Mouse (Mus musculus) G1E (cell line): Measurements from ENCODE around the gene Hap1. TPM values are rescaled to one million over a fixed set of nuclear protein-coding genes. Genes with fewer than 3 reads are reported as not detected.
"Not testable (repeated sequence)": the region's sequence is repeated elsewhere in the genome, so short reads cannot be mapped to it uniquely, and the experiment has no call there.

Experiments used
- ATAC-seq: 2 replicates; pipeline ENCODE4 v1.8.0; 2016; ENCODE audit warnings: mild to moderate bottlenecking; ENCODE audit not compliant: insufficient number of reproducible peaks, poor library complexity, low FRiP score, severe bottlenecking; ENCODE audit errors: extremely low read depth
- DNase-seq: peaks from one replicate; pipeline ENCODE4 v3.0.0; 2012; ENCODE audit warnings: low spot score
- H3K27me3 ChIP-seq: 2 replicates; pipeline ENCODE4 v1.6.1; 2012; ENCODE audit warnings: mild to moderate bottlenecking, low read length, inconsistent platforms; ENCODE audit not compliant: insufficient read depth
- H3K36me3 ChIP-seq: replicated peaks from 2 replicates; pipeline ENCODE3; 2012; ENCODE audit warnings: mild to moderate bottlenecking, inconsistent platforms
- H3K4me1 ChIP-seq: 2 replicates; pipeline ENCODE4 v1.6.1; 2012; ENCODE audit warnings: low read depth, low read length, inconsistent platforms, mixed read lengths; ENCODE audit not compliant: insufficient read depth
- H3K4me3 ChIP-seq: 2 replicates; pipeline ENCODE4 v1.5.1; 2012; ENCODE audit warnings: low read depth, mild to moderate bottlenecking, inconsistent platforms, low read length, moderate library complexity, mixed read lengths
- H3K9me3 ChIP-seq: replicated peaks from 2 replicates; pipeline ENCODE4 v1.6.1; 2012; ENCODE audit warnings: inconsistent platforms
- CTCF ChIP-seq: IDR thresholded peaks from 2 replicates; pipeline ENCODE4 v1.5.1; 2012; ENCODE audit warnings: low read depth, low read length, inconsistent platforms, mixed read lengths
- GATA1 ChIP-seq: IDR thresholded peaks from 2 replicates; pipeline ENCODE4 v1.6.1; 2012; ENCODE audit warnings: borderline replicate concordance, low read length, inconsistent platforms, mixed read lengths
- GATA2 ChIP-seq: IDR thresholded peaks from 2 replicates; pipeline ENCODE4 v1.6.1; 2012; ENCODE audit warnings: low read depth, low read length, inconsistent platforms, borderline replicate concordance
- POLR2AphosphoS5 ChIP-seq: IDR thresholded peaks from 2 replicates; pipeline ENCODE4 v1.6.1; 2012; ENCODE audit warnings: low read depth, low read length, inconsistent platforms; ENCODE audit not compliant: insufficient replicate concordance
- TAL1 ChIP-seq: conservative IDR thresholded peaks from 2 replicates; pipeline ENCODE4 v1.6.1; 2012; ENCODE audit warnings: low read depth, low read length, inconsistent platforms, mixed read lengths
- polyA plus RNA-seq: library from polyadenylated mRNA; stranded (reverse); fragments of >175 nt; gene quantifications from 2 replicates; pipeline ENCODE4 v1.2.3, GENCODE M21; 2012
- total RNA-seq, 2 experiments: library from RNA; stranded (forward) in 1 of 2; stranded (reverse) in 1 of 2; fragments of 200-1000 nt in 1 of 2; fragments of >200 nt in 1 of 2; fragmentation: Nextera tagmentation in 1 of 2; gene quantifications; 2 replicates each; pipeline ENCODE4 v1.2.3; 2014 to 2017

The Hap1 gene
- total and polyA plus RNA-seq, 3 experiments, result 0.05 TPM; not detected in 2

DNA sequence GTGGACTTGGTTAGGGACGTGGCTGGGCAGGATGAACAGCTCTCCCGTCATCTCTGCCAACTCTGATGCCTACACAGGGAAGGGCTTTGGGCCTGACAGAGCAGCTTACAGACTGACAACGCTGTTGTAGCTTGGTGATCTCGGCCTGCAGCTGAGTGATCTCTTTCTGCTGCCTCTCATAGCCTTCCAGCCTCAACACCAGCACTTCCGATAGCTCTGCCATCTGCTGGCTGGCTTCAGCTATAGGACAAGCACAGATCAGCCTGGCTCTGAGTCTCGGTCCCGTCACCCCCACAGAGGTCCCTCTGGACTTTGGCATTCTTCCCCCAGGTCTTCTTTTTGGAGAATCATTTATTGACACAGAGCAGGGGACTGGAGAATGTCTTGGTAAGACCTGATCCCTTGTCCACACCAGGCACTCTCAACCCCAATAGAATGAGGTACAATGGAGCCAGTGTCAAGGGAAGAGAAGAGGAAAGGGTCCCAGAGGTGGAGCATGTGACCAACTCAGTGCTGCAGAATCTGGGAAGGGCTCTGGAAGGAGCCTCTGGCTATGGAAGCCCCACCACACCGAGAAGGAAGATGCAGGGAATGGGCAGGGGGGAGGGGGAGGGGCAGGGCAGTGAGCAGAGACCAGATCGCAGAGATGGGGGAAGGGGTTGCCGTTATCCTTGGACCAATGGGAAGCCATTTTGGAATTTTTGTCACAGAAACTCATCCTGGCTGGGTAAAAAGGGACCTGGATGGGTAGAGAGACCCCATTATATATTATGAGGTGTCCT is 3.7 kb downstream of the Hap1 start:
- ATAC-seq, result no peak
- H3K27me3 ChIP-seq, result peaks cover 65% of the 10 kb centered on the region

GRCm38 (mm10) chr11:100344269-100344668 is 11.7 kb downstream of the Hap1 start:
- H3K4me3 ChIP-seq, result no peak overlapping the region
- ATAC-seq (no peak), DNase-seq (no peak)
- H3K9me3 ChIP-seq, result no peaks in the 10 kb centered on the region
- H3K4me1 ChIP-seq, result no peaks in the 10 kb centered on the region; the same call in 1 of the 2 replicates
- H3K36me3 ChIP-seq, result no peaks in the 10 kb centered on the region
- H3K27me3 ChIP-seq, result peaks cover 41% of the 10 kb centered on the region
- TF ChIP-seq GATA2, result no peak
- TF ChIP-seq CTCF, result no peak
- TF ChIP-seq GATA1, result no peak
- TF ChIP-seq TAL1, result no peak
- no peak for TF ChIP-seq POLR2AphosphoS5

More for the DNA sequence above, 3.7 kb downstream of the Hap1 start:
- DNase-seq, result no peak
- H3K4me3 ChIP-seq, result no peak overlapping the region
- H3K36me3 ChIP-seq, result no peaks in the 10 kb centered on the region
- H3K9me3 ChIP-seq, result no peaks in the 10 kb centered on the region
- H3K4me1 ChIP-seq, result peaks cover 8% of the 10 kb centered on the region; the same call in 1 of the 2 replicates
- TF ChIP-seq TAL1 (no peak), GATA2 (no peak), GATA1 (no peak), POLR2AphosphoS5 (no peak)

DNA sequence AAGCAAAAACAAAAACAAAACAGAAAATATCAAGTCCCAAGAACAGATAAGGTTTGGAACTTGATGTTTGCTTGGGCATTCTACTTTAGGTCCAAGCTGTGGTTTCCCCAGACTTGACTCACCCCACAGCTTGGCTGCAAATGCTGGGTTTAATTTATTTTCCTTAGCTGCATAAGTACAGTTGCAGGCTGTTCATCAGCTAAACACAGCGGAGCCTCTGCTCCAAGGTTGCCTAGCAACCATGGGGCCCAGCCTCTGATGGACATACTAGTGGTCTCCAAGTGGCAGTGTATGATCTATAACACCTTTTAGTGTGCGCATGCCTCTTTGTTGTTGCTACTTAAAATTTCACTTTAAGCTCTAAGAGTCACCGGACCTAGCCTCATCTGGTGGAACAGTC is 20.2 kb downstream of the Hap1 start:
- Histone ChIP-seq H3K4me1 (no peaks in the 10 kb centered on the region), H3K36me3 (no peaks in the 10 kb centered on the region), H3K4me3 (no peak overlapping the region), H3K9me3 (no peaks in the 10 kb centered on the region), H3K27me3 (peaks cover 41% of the 10 kb centered on the region)
- DNase-seq, result no peak
- TF ChIP-seq GATA1 (no peak), CTCF (no peak), TAL1 (no peak), POLR2AphosphoS5 (no peak), GATA2 (no peak)
- no peak for ATAC-seq

DNA sequence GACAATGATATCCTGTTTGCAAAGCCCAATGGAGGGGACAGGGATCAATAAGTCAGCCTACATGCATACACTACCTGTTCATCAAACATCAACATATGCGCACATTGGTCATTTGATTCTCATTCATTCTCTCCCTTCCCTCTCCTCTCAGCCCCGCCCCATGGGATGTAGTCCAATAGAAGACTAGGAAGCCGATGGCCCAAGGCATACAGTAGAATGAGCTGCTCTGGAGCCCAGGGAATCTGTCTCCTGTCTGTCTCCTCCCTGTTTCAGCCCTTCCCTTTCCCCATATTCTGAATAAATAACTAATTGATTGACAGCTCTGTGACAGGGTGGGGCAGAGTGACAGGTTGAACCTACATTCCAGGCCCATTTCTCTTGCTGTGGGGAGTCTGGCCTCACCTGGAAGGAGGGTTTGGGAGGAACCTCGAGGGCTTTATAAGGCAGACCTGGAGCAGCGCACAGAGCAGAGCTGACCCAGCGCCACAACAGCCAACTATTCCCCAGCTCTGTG is 21.9 kb downstream of the Hap1 start, which contains the start of gene Gast:
Gene Gast (plus strand): TSS at position 464 of the 514 bp plus-strand sequence.
- TF ChIP-seq GATA2 (no peak), CTCF (no peak), POLR2AphosphoS5 (no peak), GATA1 (no peak)
- no peak within 1 kb of the TSS for H3K4me3 ChIP-seq
- peaks cover 43% of the 10 kb centered on the region for H3K27me3 ChIP-seq
- no peaks in the 10 kb centered on the region for H3K36me3 ChIP-seq
- DNase-seq (no peak), ATAC-seq (no peak)
- H3K9me3 ChIP-seq, result no peaks in the 10 kb centered on the region
- H3K4me1 ChIP-seq, result no peaks in the 10 kb centered on the region

DNA sequence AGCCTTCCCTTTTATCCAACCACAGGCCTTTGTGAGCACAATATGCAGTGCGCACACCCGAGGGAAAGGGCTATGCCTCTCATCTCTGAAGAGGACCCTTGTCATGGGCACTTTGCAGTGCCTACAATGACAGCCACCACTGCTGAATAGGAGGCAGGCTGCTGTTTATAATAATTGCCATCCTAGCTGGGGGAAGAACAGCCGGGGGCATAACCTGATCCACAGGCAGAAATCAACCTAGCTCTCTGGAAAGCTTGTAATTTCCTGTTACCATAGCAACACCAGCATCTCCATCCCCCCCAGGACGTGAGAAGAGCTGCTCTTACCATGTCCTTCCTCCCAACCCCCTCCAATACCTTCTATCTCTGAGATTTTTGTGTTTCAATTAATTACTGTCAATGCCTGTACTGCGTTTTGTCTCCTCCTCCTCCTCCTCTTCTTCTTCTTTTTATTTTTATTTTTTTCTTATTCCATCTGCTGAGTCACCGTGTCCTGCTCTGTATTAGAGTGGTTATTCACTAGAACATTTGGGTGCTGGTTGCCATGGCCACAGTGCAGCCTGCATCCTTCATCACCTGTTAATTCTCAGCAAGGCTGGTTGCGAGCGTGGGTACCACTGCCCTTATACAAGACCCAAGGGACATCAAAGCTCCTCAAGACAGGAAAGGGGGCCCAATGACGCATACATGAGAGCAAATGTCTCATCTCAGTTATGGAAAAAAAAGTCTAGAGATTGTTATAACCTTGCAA is 23.0 kb downstream of the Hap1 start:
- no peaks in the 10 kb centered on the region for H3K4me1 ChIP-seq
- TF ChIP-seq GATA1 (no peak), GATA2 (no peak), POLR2AphosphoS5 (no peak), CTCF (no peak), TAL1 (no peak)
- peaks cover 37% of the 10 kb centered on the region for H3K27me3 ChIP-seq
- no peak overlapping the region for H3K4me3 ChIP-seq
- no peaks in the 10 kb centered on the region for H3K9me3 ChIP-seq
- ATAC-seq (no peak), DNase-seq (no peak)
- no peaks in the 10 kb centered on the region for H3K36me3 ChIP-seq

DNA sequence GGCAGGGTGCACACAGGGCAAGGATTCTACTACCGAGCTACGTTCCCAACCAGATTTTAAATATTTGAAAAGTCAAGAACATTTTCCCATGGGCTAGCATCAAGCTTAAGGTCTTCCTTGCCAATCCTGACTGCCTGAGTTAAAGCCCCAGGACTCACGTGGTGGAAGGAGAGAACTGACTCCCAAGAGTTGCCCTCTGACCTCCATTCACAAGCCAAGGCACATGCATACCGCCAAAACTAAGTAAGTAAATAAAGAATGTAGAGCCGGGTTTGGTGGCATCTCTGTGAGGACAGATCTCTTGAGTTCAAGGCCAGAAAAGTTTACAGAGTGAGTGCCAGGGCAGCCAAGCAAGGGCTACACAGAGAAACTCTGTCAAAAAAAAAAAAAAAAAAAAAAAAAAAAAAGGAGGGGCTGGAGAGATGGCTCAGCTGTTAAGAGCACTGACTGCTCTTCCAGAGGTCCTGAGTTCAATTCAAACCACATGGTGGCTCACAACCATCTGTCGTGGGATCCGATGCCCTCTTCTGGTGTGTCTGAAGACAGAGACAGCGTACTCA is 25.0 kb downstream of the Hap1 start:
- H3K4me1 ChIP-seq, H3K4me3 ChIP-seq, DNase-seq, H3K36me3 ChIP-seq, ATAC-seq, H3K9me3 ChIP-seq: not testable (repeated sequence)
- H3K27me3 ChIP-seq, result peaks cover 30% of the 10 kb centered on the region
